Mouse (Mus musculus): ENCODE measurements around the gene Cd82.

DNA sequence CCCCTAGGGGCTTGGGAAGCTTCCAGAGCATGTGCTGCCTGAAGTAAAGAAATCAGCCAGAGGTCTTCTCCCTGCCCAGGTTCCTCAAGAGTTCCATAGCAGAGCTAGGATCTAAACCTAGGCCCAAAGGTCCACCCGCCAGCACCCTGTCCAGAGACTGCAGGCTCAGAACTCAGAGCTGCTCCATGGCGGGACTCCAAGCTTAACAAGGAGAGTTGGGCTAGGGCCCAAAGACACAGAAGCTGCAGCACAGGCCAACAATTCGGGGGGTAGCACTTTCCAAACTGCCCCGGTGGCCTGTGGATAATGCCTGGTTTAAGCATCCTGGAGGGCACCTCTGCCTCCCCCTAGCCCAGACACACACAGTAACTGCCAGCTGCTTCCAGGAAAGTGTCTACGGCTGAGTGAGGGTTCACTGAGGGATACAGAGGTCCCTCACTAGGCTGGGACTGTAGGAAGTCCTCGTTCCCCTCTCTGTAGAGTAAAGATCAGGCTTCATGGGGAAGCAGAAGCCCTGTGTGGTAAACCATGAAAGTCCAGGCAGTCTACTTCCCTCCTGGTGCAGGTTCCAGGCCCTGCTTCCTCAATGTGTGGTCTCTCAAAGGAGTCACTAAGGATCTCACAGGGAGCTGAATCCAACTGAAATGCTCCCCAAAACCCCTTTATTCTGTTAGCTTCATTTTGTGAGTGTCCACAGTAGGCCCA is 5.4 kb downstream of the Cd82 start:
- TF ChIP-seq CTCF (IDR thresholded peaks at IDR 0.05; ENCODE audit: low read depth, low read length) (no peak), POLR2A (IDR thresholded peaks at IDR 0.05; ENCODE audit: borderline replicate concordance, low read depth, low read length) (no peak)
